ENCODE assay signal across 18 mouse cellular contexts in genomic region chr6:65864919-65865318, GRCm38 (mm10).
DNase-seq lines count a peak whose midpoint lies in the region; ATAC-seq and TF ChIP-seq lines count a peak whose summit lies in the region.
"Had no signal": no experiment of that assay in that cellular context is flagged by ENCODE, and none has a peak within 500 bp of the region (broad histone marks: within the 10 kb centered on the region; RNA-seq: fewer than 3 reads in every experiment).

No protein-coding gene starts in this region.

- no peak overlapping the region for H3K4me2 ChIP-seq in forebrain, postnatal 0 days (ENCODE audit: low read depth)
- no peak overlapping the region for H3K4me2 ChIP-seq in forebrain, embryonic 11.5 days (ENCODE audit: low read depth, low read length, severe bottlenecking)
- no peak overlapping the region for H3K4me2 ChIP-seq in lung, embryonic 14.5 days
- H3K4me2 ChIP-seq: embryonic facial prominence, embryonic 12.5 days; forebrain, embryonic 12.5 days; midbrain, embryonic 12.5 days; neural tube, embryonic 13.5 days had no signal

- TF ChIP-seq CTCF in forebrain, postnatal 0 days (IDR thresholded peaks at IDR 0.05; ENCODE audit: low read depth) = peak; percentile 30
- peak; percentile 35 for TF ChIP-seq CTCF in lung, embryonic 14.5 days (IDR thresholded peaks at IDR 0.05; ENCODE audit: low read depth)

- no peaks in the 10 kb centered on the region for H3K9me3 ChIP-seq in forebrain, postnatal 0 days (ENCODE audit: low read length)
- no peaks in the 10 kb centered on the region for H3K9me3 ChIP-seq in forebrain, embryonic 11.5 days (ENCODE audit: control insufficient read depth, low read length)
- H3K9me3 ChIP-seq in lung, embryonic 14.5 days (ENCODE audit: low read depth, low read length) = no peaks in the 10 kb centered on the region
- H3K9me3 ChIP-seq: embryonic facial prominence, embryonic 12.5 days; forebrain, embryonic 12.5 days; heart, embryonic 10.5 days; hindbrain, embryonic 10.5 days; midbrain, embryonic 12.5 days; neural tube, embryonic 13.5 days had no signal

- no peak overlapping the region for H3K4me3 ChIP-seq in forebrain, postnatal 0 days (ENCODE audit: low read depth, low read length)
- no peak overlapping the region for H3K4me3 ChIP-seq in forebrain, embryonic 11.5 days (ENCODE audit: low read depth, low read length)
- no peak overlapping the region for H3K4me3 ChIP-seq in lung, embryonic 14.5 days (ENCODE audit: low read depth, low read length)
- H3K4me3 ChIP-seq: embryonic facial prominence, embryonic 12.5 days; forebrain, embryonic 12.5 days; heart, embryonic 10.5 days; hindbrain, embryonic 10.5 days; midbrain, embryonic 12.5 days; neural tube, embryonic 13.5 days had no signal

- no peak overlapping the region for H3K9ac ChIP-seq in forebrain, postnatal 0 days
- H3K9ac ChIP-seq in forebrain, embryonic 11.5 days (ENCODE audit: low read length) = no peak overlapping the region
- H3K9ac ChIP-seq in lung, embryonic 14.5 days = no peak overlapping the region
- H3K9ac ChIP-seq: embryonic facial prominence, embryonic 12.5 days; forebrain, embryonic 12.5 days; liver, embryonic 14.5 days; midbrain, embryonic 12.5 days; neural tube, embryonic 13.5 days had no signal

- no peaks in the 10 kb centered on the region for H3K36me3 ChIP-seq in forebrain, postnatal 0 days (ENCODE audit: insufficient read depth)
- no peaks in the 10 kb centered on the region for H3K36me3 ChIP-seq in forebrain, embryonic 11.5 days (ENCODE audit: control insufficient read depth, insufficient read depth, low read length)
- H3K36me3 ChIP-seq in lung, embryonic 14.5 days (ENCODE audit: insufficient read depth) = 0 out of 2 replicates have a peak, but pooled peaks cover 5% of the 10 kb centered on the region
- H3K36me3 ChIP-seq: embryonic facial prominence, embryonic 12.5 days; forebrain, embryonic 12.5 days; midbrain, embryonic 12.5 days; neural tube, embryonic 13.5 days had no signal

- WGBS in forebrain, postnatal 0 days = 81% methylated on average over 5 of the region's 5 CpGs
- WGBS in forebrain, embryonic 11.5 days = 89% methylated on average over 5 of the region's 5 CpGs
- 73% methylated on average over 5 of the region's 5 CpGs for WGBS in lung, embryonic 14.5 days

- DNase-seq in forebrain, postnatal 0 days = no peak
- no peak for DNase-seq in forebrain, embryonic 11.5 days (ENCODE audit: low spot score)
- peak; percentile 43 for DNase-seq in lung, embryonic 14.5 days
- no peak for DNase-seq in lung, postnatal 4 days
- DNase-seq in CD4-positive helper T cell, adult 2 months (ENCODE audit: low read depth, low spot score) = peak; percentile 21
- DNase-seq in right cerebral cortex, adult 2 months (ENCODE audit: low spot score in 2 of 2) = no peak
- DNase-seq: cerebellum, adult 18-20 months; kidney, adult 11 months; layer of hippocampus, adult 9-11 months had no signal

- H3K27me3 ChIP-seq in forebrain, postnatal 0 days (ENCODE audit: insufficient read depth, low read length) = no peaks in the 10 kb centered on the region
- H3K27me3 ChIP-seq in forebrain, embryonic 11.5 days (ENCODE audit: control insufficient read depth, insufficient read depth, low read length) = no peaks in the 10 kb centered on the region
- H3K27me3 ChIP-seq in lung, embryonic 14.5 days (ENCODE audit: insufficient read depth, low read length) = no peaks in the 10 kb centered on the region
- H3K27me3 ChIP-seq: embryonic facial prominence, embryonic 12.5 days; forebrain, embryonic 12.5 days; midbrain, embryonic 12.5 days; neural tube, embryonic 13.5 days had no signal

- H3K4me1 ChIP-seq in forebrain, postnatal 0 days (ENCODE audit: insufficient read depth) = no peaks in the 10 kb centered on the region; the same call in 1 of the 2 replicates
- H3K4me1 ChIP-seq in forebrain, embryonic 11.5 days (replicated peaks; ENCODE audit: control insufficient read depth, insufficient read depth, low read length) = no peaks in the 10 kb centered on the region
- H3K4me1 ChIP-seq in lung, embryonic 14.5 days (ENCODE audit: insufficient read depth) = no peaks in the 10 kb centered on the region
- H3K4me1 ChIP-seq: forebrain, embryonic 12.5 days; heart, embryonic 10.5 days; neural tube, embryonic 13.5 days had no signal

- no peak for ATAC-seq in forebrain, postnatal 0 days
- ATAC-seq in forebrain, embryonic 11.5 days (replicated peaks; ENCODE audit: low FRiP score) = no peak
- ATAC-seq in lung, embryonic 14.5 days (ENCODE audit: insufficient read depth) = no peak
- ATAC-seq in megakaryocyte-erythroid progenitor cell, adult 5-6 weeks (replicated peaks; ENCODE audit: low FRiP score, low TSS enrichment, poor library complexity, severe bottlenecking) = peak; percentile 67
- no peak for ATAC-seq in activated CD4-positive, CD25-positive, alpha-beta regulatory T cell, adult 4 months

- H3K27ac ChIP-seq in forebrain, postnatal 0 days (ENCODE audit: low read depth, low read length) = no peak overlapping the region
- no peak overlapping the region for H3K27ac ChIP-seq in forebrain, embryonic 11.5 days (ENCODE audit: low read depth, low read length)
- no peak overlapping the region for H3K27ac ChIP-seq in lung, embryonic 14.5 days (ENCODE audit: low read depth)
- H3K27ac ChIP-seq: embryonic facial prominence, embryonic 12.5 days; forebrain, embryonic 12.5 days; heart, embryonic 10.5 days; hindbrain, embryonic 10.5 days; liver, embryonic 14.5 days; midbrain, embryonic 12.5 days; neural tube, embryonic 13.5 days had no signal

Comparison
In these comparisons a context has a peak if more than half of its experiments do, and no peak if none do; other contexts are left out.
1. DNase-seq: peak in lung, embryonic 14.5 days (single experiment) and CD4-positive helper T cell, adult 2 months (single experiment); none in forebrain, postnatal 0 days (single experiment), forebrain, embryonic 11.5 days (single experiment), lung, postnatal 4 days (0 of 2) and right cerebral cortex, adult 2 months (0 of 2).